Mouse (Mus musculus) cerebellum, adult 18-20 months (tissue): Measurements from ENCODE around the gene Cilp2.

ENCODE experiments used
- DNase-seq, 2 experiments: peaks; one replicate each; pipeline ENCODE4 v3.0.0; 2021

Cilp2 gene

DNA sequence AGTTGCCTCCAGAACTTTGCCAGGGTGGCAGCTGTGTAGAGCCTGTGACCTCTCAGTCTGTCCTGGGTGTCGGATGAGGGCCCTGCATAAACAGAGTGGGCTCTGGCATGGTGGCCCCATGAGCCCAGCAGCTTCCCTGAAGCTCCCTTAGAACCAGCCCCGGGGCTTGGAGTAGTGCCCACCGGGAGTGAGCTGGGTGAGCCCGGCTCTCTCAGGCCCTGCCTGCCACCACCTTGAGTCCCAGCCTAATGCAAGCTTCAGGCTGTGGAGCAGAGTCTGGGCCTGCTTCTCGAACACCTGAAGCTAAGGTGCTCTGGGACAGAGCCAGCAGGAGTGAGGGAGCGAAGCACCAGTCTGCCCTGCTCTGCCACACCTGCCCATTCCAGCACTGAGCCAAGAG, 16.6 kb downstream of the Cilp2 start:
- DNase-seq = no peak

DNA sequence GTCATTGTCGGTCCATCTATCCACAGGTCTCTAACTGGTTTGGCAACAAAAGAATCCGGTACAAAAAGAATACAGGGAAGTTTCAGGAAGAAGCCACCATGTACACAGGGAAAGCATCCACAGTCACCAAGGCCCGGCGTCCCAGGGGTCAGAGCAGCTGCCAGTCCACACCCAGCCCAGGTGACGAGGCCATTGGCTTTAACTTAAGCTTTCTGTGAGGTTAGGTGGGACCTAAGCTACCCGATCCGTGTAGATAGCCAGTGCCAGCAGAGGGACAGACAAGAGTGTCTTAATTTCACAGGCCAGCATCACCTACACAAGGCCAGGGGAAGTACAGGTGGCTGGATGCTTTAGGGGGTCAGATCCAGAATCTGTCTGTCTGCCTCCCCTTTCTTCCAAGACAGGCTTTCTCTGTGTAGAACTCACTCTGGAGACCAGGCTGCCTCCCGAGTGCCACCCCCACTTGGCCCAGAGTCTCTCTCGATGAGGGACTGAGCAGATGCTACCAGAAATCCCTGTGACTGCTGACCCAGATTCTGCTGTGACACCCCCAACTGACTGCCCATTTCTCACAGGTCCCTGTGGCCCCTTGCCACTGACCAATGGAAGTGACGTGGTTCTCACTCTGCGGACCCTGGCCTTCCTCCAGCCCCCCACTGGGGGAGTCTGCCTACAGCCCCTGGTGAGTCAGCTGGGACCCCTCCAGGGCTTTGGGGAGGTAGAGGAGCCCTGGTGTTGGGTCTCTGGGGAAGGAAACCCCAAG, 17.3 kb downstream of the Cilp2 start:
- DNase-seq = peak; percentile 55 to 70

DNA sequence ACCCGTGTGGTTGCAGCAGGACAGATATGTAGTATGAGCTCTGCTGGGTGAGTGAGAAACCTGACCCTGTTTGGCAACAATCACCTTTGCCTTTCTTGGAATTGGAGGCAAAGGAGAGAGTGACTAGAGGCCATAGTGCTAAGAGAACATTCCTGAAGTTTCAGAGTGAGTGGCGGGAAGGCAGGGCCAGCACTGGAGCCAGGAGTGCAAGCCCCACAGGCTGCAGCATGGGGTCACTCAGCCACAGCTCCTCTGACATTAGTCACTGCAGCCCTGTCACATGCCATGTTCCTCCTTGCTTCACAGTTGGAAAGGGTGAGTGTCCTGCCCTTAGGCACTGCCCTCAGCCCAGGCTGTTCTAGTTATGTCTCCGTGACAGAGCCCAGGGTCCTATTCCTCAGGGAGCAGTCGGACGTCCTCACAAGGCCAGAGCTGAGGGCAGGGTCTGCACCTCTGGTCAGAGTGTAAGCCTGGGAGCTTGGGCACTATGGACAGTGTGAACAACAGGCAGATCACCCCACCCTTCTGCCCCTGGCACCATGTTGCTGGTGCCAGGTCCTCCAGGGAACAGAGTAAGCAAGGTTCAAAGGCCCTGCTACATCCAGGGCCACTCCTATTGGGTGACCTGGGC, 19.7 kb downstream of the Cilp2 start:
- no peak for DNase-seq

DNA sequence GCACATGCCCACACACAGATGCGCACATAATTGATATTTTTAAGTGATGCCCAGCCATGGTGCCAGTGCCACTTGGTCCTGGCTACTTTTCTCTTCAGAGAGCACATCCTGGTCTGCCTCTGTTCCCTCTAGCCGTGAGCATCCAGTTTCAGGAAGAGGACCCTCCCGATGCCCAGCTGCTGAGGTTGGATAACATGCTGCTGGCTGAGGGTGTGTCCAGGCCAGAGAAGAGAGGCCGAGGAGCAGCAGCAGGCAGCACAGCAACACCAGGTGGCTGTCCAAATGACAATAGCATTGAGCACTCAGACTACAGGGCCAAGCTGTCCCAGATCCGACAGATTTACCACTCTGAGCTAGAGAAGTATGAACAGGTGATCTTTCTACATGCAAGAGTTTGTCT, 23.3 kb downstream of the Cilp2 start:
- no peak for DNase-seq

DNA sequence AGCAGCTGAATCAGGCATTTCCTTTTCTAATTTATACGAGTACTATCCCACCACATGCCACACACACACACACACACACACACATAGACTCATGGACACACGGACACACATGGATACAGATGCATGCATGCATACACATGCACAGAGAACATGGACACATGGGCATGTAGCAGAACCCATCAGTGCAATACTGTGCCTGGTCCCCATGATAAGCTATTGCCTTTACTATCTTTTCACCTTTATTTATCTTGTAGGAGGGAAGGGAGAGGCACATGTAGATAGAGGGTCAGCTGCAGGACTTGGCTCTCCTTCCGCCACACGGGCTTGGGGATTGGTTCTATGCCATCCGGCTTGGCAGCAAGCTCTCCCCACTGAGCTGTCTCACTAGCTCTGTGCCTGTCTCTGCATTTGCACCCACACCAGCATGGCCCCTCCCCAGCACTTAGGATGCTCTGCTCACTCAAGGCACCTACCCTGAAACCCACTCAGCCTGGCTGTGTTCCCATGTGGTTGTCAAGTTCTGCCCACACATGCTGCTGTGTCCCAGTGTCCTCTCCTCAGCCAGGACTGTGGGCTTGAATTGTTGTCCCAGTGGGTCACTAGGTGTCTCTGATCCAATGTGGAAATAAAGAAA, 24.0 kb downstream of the Cilp2 start:
- DNase-seq = no peak

DNA sequence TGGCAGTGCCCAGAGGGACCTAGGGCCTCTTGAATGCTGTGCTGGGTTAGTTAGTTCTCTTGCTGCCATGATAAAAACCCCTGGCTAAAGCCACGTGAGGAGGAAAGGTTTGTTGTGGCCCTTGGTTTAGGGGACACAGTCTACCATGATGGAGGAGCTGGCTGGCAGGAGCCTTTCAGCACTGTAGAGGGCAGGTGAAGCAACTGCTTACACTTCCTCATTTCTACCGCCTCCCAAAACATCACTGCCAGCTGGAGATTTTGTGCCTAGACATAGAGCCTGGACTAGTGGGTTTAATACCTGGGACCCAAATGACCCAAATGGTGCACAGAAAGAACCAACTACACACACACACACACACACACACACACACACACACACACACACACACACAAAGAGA, 26.2 kb downstream of the Cilp2 start:
- DNase-seq = no peak

DNA sequence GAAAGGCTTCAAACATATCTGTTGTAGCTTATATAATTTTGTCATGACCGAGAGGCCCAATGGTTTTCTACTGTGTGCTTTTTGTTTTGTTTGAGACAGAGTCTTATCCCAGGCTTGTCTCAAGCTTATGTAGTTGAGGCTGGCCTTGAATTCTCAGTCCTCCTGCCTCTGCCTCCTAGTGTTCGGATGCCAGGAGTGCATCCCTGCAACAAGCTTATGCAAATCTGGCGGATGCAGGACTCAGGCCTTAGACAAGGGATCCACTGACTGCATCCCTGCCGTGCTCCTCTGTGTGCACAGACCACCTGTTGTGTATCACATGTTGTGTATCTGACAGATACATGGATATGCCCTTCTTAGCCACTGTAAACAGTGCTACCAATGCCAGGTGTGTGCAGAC, 26.7 kb downstream of the Cilp2 start:
- no peak for DNase-seq

DNA sequence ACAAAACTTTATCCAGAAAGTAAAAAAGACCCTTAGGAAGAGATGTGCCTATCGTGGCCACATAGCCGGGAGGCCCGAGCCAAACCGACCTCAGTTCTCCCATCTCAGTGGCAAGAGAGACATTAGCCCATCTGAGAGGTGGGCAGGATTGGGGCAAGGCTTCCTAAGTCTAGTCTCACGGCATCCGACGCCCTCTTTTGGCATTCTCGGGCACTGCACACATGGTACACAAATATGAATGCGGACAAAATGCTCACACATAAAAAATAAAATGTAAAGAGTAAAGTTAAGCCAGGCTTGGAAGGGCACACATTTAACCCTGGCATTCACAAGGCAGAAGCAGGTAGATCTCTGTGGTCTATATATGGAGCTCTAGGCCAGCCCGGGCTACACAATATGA, 33.6 kb downstream of the Cilp2 start:
- DNase-seq = no peak

DNA sequence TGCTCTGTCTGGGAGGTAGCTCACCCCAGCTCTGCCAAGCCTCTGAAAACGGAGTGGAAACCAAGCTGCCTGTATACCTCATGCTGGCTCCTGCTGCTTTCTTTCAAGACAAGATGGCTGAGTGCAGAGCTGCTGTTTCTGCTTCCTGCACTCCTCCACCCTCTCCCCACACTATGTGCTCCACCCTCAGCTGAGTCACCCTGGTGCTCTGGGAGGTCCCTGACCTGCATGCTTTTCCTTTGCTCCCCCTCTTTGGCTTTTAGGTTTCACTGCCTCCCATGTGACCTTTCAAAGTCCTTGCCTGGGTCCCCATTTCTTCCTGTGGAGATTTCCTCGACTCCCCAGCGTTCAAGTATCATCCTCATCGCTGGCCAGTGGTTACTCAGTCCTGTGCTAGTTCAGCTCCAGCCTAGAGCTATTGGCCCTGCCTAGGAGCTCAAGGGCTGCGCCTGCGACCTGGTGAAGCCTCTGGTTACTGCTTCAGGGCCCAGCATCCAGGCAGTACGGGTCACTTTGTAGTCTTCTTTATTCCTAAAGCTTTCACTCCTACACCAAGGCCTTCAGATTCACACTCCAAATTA, 36.5 kb downstream of the Cilp2 start:
- DNase-seq = no peak

DNA sequence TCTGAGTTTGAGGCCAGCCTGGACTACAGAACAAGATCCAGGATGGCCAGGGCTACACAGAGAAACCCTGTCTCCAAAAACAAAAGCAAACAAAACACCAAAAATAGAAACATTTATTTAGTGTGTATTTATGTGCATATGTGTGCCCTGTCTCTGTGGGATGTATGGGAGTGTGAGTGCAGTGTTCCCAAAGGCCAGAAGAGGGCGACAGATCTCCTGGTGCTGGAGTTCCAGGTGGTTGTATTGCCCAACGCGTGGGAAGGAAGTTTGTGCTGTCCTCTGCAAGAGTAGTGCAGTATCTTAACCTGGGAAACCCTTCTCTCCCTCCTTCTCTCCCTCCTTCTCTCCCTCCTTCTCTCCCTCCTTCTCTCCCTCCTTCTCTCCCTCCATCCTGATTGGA, 37.6 kb downstream of the Cilp2 start:
- no peak for DNase-seq

DNA sequence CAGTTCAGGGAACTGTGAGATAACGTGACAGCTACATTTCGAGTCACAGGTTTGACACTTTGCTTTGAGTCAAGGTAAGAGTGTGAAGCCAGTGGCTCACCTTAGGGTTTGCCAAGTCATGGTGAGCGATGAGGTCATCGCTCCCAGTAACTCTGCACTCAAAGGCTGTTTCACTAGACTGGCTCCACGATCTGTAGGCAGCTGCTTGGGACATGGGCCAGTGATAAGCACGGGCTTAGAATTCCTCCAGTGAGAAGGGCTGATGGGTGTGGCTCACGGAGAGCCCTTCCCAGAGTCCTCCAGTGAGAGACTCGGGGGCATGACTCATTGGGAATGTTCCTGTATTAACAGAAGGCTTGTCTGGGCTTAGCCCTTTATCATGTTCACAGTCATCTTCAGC, 38.5 kb downstream of the Cilp2 start:
- no peak for DNase-seq

DNA sequence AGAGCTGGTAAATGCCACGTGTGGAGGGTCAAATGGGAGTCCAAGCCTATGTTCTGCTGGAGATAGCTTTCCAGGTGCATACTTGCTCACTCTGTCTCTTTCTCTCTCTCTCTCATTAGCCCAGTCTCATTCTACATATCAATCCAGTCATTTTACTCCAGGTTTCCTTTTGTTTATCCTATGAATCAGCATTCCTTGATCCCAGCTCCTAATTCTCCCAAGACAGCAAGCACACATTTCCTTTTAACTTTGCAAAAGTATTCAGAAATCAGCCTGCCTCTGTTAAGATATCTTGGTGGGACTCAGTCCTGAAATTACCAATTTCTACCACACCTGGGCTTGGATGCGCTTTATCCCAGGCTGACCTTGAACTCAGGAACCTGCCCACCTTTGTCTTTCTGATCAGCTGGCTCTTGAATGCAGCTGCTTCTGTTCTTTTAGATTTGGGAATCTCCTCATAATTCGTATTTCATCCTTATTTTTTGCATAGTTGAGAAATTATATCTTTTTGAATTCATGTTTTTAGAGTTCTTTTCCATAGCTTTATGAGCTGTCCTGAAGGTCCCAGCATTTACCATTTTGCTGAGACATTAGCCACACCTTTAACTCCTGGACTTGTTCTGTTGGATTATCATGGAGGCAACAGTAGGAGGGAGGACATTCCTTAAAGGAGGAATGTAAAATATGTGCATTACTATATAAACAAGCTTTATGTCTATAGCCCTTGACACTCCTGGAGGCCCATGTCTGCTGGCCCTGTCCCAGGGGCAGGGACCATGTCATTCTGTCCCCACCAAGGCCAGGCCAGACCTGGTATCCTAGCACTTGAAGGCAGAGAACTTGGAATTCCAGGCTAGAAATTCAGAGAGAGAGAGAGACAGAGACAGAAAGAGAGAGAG, 40.1 kb downstream of the Cilp2 start:
- DNase-seq = no peak

DNA sequence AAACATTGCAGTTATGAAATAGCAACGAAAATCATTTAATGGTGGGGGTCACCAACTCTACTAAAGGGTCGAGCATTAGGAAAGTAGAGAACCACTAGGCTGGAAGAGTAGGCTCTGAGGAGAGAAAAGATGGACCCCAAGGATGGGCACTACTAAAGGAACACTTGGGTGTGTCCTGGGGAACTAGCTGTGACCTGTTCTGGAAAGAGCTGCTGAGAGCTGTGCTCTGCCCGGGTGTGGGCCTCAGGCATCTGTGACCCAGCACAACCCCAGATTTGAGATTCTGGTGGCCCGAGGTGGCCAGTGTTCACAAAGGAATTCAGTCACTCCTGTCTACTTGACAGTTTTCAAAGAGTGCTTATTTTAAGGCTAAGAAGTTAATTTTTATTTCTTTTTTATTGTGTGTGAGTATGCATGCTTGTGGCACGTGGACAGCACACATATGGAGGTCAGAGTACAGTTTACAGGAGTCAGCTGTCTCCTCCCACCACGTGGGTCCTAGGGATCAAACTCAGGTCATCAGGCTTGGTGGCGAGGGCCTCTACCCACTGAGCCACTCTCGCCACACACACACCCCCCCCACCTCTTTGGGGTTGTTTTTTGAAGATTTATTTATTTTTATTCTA, 50.3 kb downstream of the Cilp2 start:
- DNase-seq = no peak

DNA sequence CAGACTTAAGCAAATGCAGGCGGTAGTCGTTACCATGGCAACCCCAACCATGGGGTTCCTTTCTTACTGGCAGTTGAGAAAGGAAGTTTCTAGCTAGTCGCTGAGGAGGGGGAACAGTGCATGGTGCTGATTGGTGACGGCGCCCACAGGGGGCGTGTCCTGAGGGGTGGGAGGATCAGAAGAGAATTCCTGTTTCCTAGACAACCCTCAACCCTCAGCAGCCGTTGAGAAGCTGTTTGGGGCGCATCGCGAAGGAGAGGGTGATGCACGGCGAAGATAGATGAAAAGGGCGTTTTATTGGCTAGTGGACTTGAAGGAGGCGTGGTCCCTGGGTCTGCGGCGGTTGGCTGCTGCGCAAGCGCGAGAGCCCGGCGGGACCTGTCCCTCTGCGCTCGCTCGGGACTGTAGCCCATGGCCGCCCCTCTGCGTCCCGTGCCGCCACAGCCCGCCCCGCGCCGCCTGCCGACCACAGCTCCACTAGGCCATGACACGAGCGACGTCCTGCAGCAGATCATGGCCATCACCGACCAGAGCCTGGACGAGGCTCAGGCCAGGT, 55.1 kb downstream of the Cilp2 start, which contains the start of gene Pbx4:
TSS of gene Pbx4 (plus strand) at position 194 of the 556 bp plus-strand sequence.
- peak; percentile 82 for DNase-seq
